Mouse (Mus musculus) adrenal gland, adult 10 weeks (tissue): Measurements from ENCODE around the gene BC005624. TPM values are rescaled to one million over a fixed set of nuclear protein-coding genes. Genes with fewer than 3 reads are reported as not detected.

ENCODE experiments used
- polyA plus RNA-seq: library from polyadenylated mRNA; stranded (reverse); fragments of 350-450 nt; fragmentation: Illumina TruSeq; extraction: RNeasy Lipid Tissue Mini Kit (QIAGEN cat#74804); gene quantifications from one replicate; pipeline ENCODE4 v1.2.3, GENCODE M21; 2014; ENCODE audit warnings: low read depth, low replicate concordance

Gene BC005624
- 19.6 TPM for polyA plus RNA-seq

GRCm38 (mm10) chr2:30981790-30982513 is at the start of gene BC005624, which contains the start of gene Usp20:
Gene BC005624, minus strand, starts transcription at chr2:30982201.
Gene Usp20, plus strand, starts transcription at chr2:30982279.

GRCm38 (mm10) chr2:30967352-30968327 is 14.4 kb downstream of the BC005624 start, which contains the start of gene Tor1a:
Gene Tor1a, minus strand, starts transcription at chr2:30967933.

GRCm38 (mm10) chr2:30952824-30953490 is 29.0 kb downstream of the BC005624 start, which contains the start of gene Tor1b:
Gene Tor1b, plus strand, starts transcription at chr2:30952959.

GRCm38 (mm10) chr2:30929483-30930045 is 52.4 kb downstream of the BC005624 start, which contains the start of gene Ptges:
Gene Ptges, minus strand, starts transcription at chr2:30929863.

Other genes with a start within 250 kb of the BC005624 start
- not detected for gene 1700001O22Rik, start 178.5 kb downstream of the BC005624 start, polyA plus RNA-seq
- not detected for gene Ntmt1, start 174.4 kb downstream of the BC005624 start, polyA plus RNA-seq
- 0.29 TPM for gene Asb6, start 151.9 kb downstream of the BC005624 start, polyA plus RNA-seq
- gene Prrx2, start 147.2 kb downstream of the BC005624 start, polyA plus RNA-seq = not detected
- 6.1 TPM for gene Ptges, start 52.3 kb downstream of the BC005624 start, polyA plus RNA-seq
- 32.7 TPM for gene Tor1b, start 29.2 kb downstream of the BC005624 start, polyA plus RNA-seq
- 5.8 TPM for gene Tor1a, start 14.3 kb downstream of the BC005624 start, polyA plus RNA-seq
- gene Usp20, start 78 bp upstream of the BC005624 start, polyA plus RNA-seq = 0.76 TPM
- gene Fnbp1, start 159.8 kb upstream of the BC005624 start, polyA plus RNA-seq = 45.0 TPM
- 49.4 TPM for gene Gpr107, start 170.1 kb upstream of the BC005624 start, polyA plus RNA-seq